Mouse (Mus musculus) liver, postnatal 0 days (tissue): ENCODE results near the gene Olfr95.

Source experiments
- CTCF ChIP-seq: sonication (generic); IDR thresholded peaks from 2 replicates; pipeline ENCODE4 v1.5.1; 2016; ENCODE audit warnings: antibody characterized with exemption, low read depth
- EP300 ChIP-seq: IDR thresholded peaks from 2 replicates; pipeline ENCODE4 v1.6.1; 2016; ENCODE audit warnings: antibody characterized with exemption, low read depth, mild to moderate bottlenecking

DNA sequence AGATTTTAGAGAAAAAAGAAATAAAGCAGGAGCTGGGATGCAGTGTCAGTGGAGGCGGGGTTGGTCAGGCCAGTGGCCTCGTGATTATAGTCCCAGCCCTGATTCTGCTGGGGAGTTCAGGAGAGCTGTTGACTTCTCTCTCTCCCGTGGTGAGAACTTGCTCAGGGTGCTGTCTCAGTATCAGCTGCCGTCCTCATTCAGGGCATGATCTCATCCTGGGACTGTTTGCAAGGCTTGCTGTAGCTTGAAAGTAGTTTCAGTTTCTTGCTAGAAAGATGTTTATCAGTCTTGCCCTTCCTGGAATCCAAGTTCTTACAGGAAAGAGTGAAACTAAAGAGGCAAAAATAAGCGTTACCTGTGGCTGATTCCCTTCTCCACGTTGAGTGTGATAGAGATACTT lies 27.4 kb downstream of the Olfr95 start:
- TF ChIP-seq CTCF (no peak), EP300 (no peak)
